Mouse (Mus musculus) testis, postnatal 10 days (tissue): Measurements from ENCODE around the gene Dnah1.

ENCODE experiments used
- DNase-seq: peaks from one replicate; pipeline ENCODE4 v3.0.0; 2021; ENCODE audit warnings: low spot score

Gene Dnah1

GRCm38 (mm10) chr14:31317754-31318153, 5.9 kb downstream of the Dnah1 start:
- no peak for DNase-seq

- DNase-seq: no peak
Observed at GRCm38 (mm10) chr14:31316613-31317012, 7.1 kb downstream of the Dnah1 start.

- no peak for DNase-seq
Observed at GRCm38 (mm10) chr14:31313192-31313591, 10.5 kb downstream of the Dnah1 start.

GRCm38 (mm10) chr14:31285728-31286127, 38.0 kb downstream of the Dnah1 start:
- DNase-seq: no peak

GRCm38 (mm10) chr14:31272164-31272563, 51.5 kb downstream of the Dnah1 start:
- DNase-seq: peak; percentile 93

- no peak for DNase-seq
Observed at GRCm38 (mm10) chr14:31271121-31271520, 52.6 kb downstream of the Dnah1 start.

- DNase-seq: peak; percentile 80
Observed at GRCm38 (mm10) chr14:31269456-31270100, 54.1 kb downstream of the Dnah1 start.

GRCm38 (mm10) chr14:31268301-31269001, 55.2 kb downstream of the Dnah1 start:
- no peak for DNase-seq

GRCm38 (mm10) chr14:31267649-31268048, 56.0 kb downstream of the Dnah1 start:
- DNase-seq: no peak

GRCm38 (mm10) chr14:31260932-31261331, 62.8 kb downstream of the Dnah1 start:
- DNase-seq: no peak

- no peak for DNase-seq
Observed at GRCm38 (mm10) chr14:31260374-31260773, 63.3 kb downstream of the Dnah1 start.

- DNase-seq: no peak
Observed at GRCm38 (mm10) chr14:31258476-31259050, 65.1 kb downstream of the Dnah1 start.

GRCm38 (mm10) chr14:31252091-31252490, 71.6 kb downstream of the Dnah1 start:
- no peak for DNase-seq

- DNase-seq: no peak
Observed at GRCm38 (mm10) chr14:31251626-31252025, 72.1 kb downstream of the Dnah1 start.

- DNase-seq: peak; percentile 98
Observed at GRCm38 (mm10) chr14:31251084-31251604, 72.6 kb downstream of the Dnah1 start, which contains the start of the genes Phf7 and Bap1. Gene Phf7 (minus strand): TSS chr14:31251317. Gene Bap1 (plus strand): TSS chr14:31251450.

- no peak for DNase-seq
Observed at GRCm38 (mm10) chr14:31250222-31251083, 73.2 kb downstream of the Dnah1 start.

- DNase-seq: no peak
Observed at GRCm38 (mm10) chr14:31248396-31248795, 75.3 kb downstream of the Dnah1 start.

GRCm38 (mm10) chr14:31245946-31246345, 77.8 kb downstream of the Dnah1 start:
- DNase-seq: no peak

GRCm38 (mm10) chr14:31244777-31245176, 78.9 kb downstream of the Dnah1 start:
- DNase-seq: no peak

GRCm38 (mm10) chr14:31240528-31240927, 83.2 kb downstream of the Dnah1 start:
- no peak for DNase-seq

GRCm38 (mm10) chr14:31237101-31237882, 86.4 kb downstream of the Dnah1 start:
- DNase-seq: peak; percentile 41
